Mouse (Mus musculus) limb, embryonic 15.5 days (tissue): Measurements from ENCODE around the gene Il6st. TPM values are rescaled to one million over a fixed set of nuclear protein-coding genes. Genes with fewer than 3 reads are reported as not detected.

Experiments
- ATAC-seq: fragments of 200-750 bp; cut with Nextera tagmentation; 2 replicates; pipeline ENCODE4 v1.8.0; 2017; ENCODE audit warnings: low read depth, moderate TSS enrichment; ENCODE audit not compliant: insufficient number of reproducible peaks, low FRiP score, low TSS enrichment
- H3K27ac ChIP-seq: fragments of 300-500 bp; sonication (generic); 2 replicates; pipeline ENCODE4 v1.5.1; 2015; ENCODE audit warnings: moderate library complexity, mild to moderate bottlenecking, inconsistent platforms
- H3K27me3 ChIP-seq: fragments of 300-500 bp; sonication (generic); 2 replicates; pipeline ENCODE4 v1.6.1; 2015; ENCODE audit warnings: inconsistent platforms
- H3K36me3 ChIP-seq: fragments of 300-500 bp; sonication (generic); 2 replicates; pipeline ENCODE4 v1.6.1; 2015; ENCODE audit warnings: inconsistent platforms
- H3K4me1 ChIP-seq: fragments of 300-500 bp; sonication (generic); 2 replicates; pipeline ENCODE4 v1.6.1; 2015; ENCODE audit warnings: inconsistent platforms
- H3K4me2 ChIP-seq: fragments of 300-500 bp; sonication (generic); 2 replicates; pipeline ENCODE4 v1.6.1; 2015; ENCODE audit warnings: mild to moderate bottlenecking, inconsistent platforms
- H3K4me3 ChIP-seq: fragments of 300-500 bp; sonication (generic); 2 replicates; pipeline ENCODE4 v1.5.1; 2015; ENCODE audit warnings: mild to moderate bottlenecking, inconsistent platforms
- H3K9ac ChIP-seq: fragments of 300-500 bp; sonication (generic); 2 replicates; pipeline ENCODE4 v1.6.1; 2015; ENCODE audit warnings: inconsistent platforms
- H3K9me3 ChIP-seq: fragments of 300-500 bp; sonication (generic); 2 replicates; pipeline ENCODE4 v1.6.1; 2016; ENCODE audit warnings: inconsistent platforms
- WGBS: fragments of 180-500 bp; shearing (Covaris S2); methylation state at CpG from one replicate; pipeline ENCODE4 v1.1.7; 2015; 5-methylcytosine and 5-hydroxymethylcytosine counted together
- polyA plus RNA-seq: library from polyadenylated mRNA; unstranded; fragments of >200 nt; fragmentation: Nextera tagmentation; extraction: Ambion mirVana; gene quantifications from 2 replicates; pipeline ENCODE4 v1.2.1, GENCODE M21; 2015

The Il6st gene
- polyA plus RNA-seq, 1 experiment from 2014 or later, result 40.2 TPM

DNA sequence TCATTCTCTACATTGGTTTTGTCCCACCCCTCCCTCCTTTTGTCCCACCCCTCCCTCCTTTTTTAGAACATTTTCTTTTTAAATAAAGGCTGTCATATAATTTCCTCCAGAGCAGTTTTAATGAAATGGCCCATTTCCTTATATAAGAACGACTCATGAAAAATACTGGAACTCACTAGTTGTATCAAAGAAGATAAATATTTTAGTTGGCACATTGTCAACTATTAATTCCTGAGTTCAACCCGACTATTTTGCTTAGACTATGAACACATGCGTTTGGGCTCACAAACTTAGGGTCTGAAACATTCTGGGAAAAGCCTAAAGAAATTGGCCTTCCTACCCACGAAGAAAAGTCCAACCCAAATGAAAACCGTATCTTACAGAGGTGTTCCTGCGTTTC lies 6.5 kb upstream of the Il6st start:
- H3K4me3 ChIP-seq, result no peak overlapping the region
- no peaks in the 10 kb centered on the region for H3K36me3 ChIP-seq
- H3K4me1 ChIP-seq, result peaks cover 5% of the 10 kb centered on the region; the same call in 1 of the 2 replicates
- no peak overlapping the region for H3K9ac ChIP-seq
- no peaks in the 10 kb centered on the region for H3K9me3 ChIP-seq
- no peak overlapping the region for H3K4me2 ChIP-seq
- no peak overlapping the region for H3K27ac ChIP-seq
- H3K27me3 ChIP-seq, result no peaks in the 10 kb centered on the region
- WGBS, result 43% methylated on average over 6 of the region's 6 CpGs
- no peak for ATAC-seq

DNA sequence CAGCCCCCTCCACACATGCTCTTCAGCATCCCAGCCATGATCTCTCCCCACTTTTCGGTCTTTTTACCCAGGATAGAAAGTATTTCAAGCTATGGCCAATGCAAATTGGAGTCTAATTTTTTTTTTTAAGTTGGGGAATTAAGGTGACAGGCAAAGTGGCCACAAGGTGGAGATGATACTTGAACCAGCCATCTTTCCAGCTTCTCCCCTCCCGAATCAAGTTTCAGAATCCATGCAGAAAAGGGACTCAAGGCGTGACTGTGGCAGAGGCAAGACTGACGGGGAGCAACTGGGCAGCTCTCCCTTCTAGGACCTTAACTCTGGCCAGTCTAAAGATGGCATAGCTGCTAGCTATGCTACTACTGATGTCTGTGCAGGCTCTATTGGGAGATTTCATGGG lies 5.9 kb upstream of the Il6st start:
- H3K27me3 ChIP-seq, result no peaks in the 10 kb centered on the region
- H3K36me3 ChIP-seq, result no peaks in the 10 kb centered on the region
- 66% methylated on average over 4 of the region's 4 CpGs for WGBS
- no peak overlapping the region for H3K4me2 ChIP-seq
- ATAC-seq, result no peak
- no peak overlapping the region for H3K4me3 ChIP-seq
- H3K9me3 ChIP-seq, result no peaks in the 10 kb centered on the region
- H3K27ac ChIP-seq, result no peak overlapping the region
- peaks cover 5% of the 10 kb centered on the region; the same call in 1 of the 2 replicates for H3K4me1 ChIP-seq
- no peak overlapping the region for H3K9ac ChIP-seq

DNA sequence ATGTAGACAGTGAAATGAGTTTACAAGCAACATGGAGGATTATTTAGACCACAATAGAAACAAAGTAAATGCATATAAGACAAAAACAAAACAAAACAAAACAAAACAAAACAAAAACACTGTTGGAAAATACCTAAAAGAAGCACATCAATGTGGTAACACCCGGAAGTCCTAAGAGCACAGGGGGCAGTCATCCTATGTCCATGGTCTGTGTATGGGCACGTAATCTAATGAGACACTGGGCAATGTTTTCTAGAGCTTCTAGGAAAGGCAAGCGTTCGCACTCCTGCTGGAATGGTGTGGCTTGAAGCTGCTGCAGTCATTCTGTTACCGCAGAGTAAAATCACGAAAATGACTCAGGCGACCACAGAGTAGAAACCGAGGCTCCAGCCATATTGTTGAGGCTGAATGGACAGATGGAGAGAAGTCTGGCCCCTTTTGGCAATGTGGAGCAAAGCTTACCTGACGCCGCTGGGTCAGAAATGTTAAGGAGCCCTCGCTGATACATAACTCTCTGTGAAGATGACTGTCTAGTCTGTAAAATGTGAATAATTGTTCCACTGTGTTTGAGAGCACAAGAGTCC lies 5.3 kb upstream of the Il6st start:
- no peak overlapping the region for H3K9ac ChIP-seq
- H3K27ac ChIP-seq, result no peak overlapping the region
- 90% methylated on average over 11 of the region's 11 CpGs for WGBS
- no peaks in the 10 kb centered on the region for H3K27me3 ChIP-seq
- H3K4me2 ChIP-seq, result no peak overlapping the region
- H3K4me1 ChIP-seq, result peaks cover 10% of the 10 kb centered on the region; the same call in 1 of the 2 replicates
- no peak overlapping the region for H3K4me3 ChIP-seq
- H3K36me3 ChIP-seq, result no peaks in the 10 kb centered on the region
- ATAC-seq, result no peak
- no peaks in the 10 kb centered on the region for H3K9me3 ChIP-seq

- H3K27ac ChIP-seq, result no peak overlapping the region
- no peak overlapping the region for H3K9ac ChIP-seq
- no peak overlapping the region for H3K4me2 ChIP-seq
- WGBS, result 78% methylated on average over 6 of the region's 6 CpGs
- H3K4me1 ChIP-seq, result peaks cover 11% of the 10 kb centered on the region; the same call in 1 of the 2 replicates
- ATAC-seq, result no peak
- no peaks in the 10 kb centered on the region for H3K27me3 ChIP-seq
- no peaks in the 10 kb centered on the region for H3K9me3 ChIP-seq
- H3K36me3 ChIP-seq, result no peaks in the 10 kb centered on the region
- no peak overlapping the region for H3K4me3 ChIP-seq
Observed at GRCm38 (mm10) chr13:112459956-112460355, 3.9 kb upstream of the Il6st start.

GRCm38 (mm10) chr13:112462411-112462987 lies 1.4 kb upstream of the Il6st start:
- Histone ChIP-seq H3K27me3 (no peaks in the 10 kb centered on the region), H3K36me3 (no peaks in the 10 kb centered on the region), H3K9me3 (no peaks in the 10 kb centered on the region), H3K9ac (no peak overlapping the region), H3K27ac (no peak overlapping the region), H3K4me3 (no peak overlapping the region), H3K4me2 (no peak overlapping the region), H3K4me1 (peaks cover 26% of the 10 kb centered on the region; the same call in 1 of the 2 replicates)
- no peak for ATAC-seq
- WGBS, result 71% methylated on average over 6 of the region's 6 CpGs

DNA sequence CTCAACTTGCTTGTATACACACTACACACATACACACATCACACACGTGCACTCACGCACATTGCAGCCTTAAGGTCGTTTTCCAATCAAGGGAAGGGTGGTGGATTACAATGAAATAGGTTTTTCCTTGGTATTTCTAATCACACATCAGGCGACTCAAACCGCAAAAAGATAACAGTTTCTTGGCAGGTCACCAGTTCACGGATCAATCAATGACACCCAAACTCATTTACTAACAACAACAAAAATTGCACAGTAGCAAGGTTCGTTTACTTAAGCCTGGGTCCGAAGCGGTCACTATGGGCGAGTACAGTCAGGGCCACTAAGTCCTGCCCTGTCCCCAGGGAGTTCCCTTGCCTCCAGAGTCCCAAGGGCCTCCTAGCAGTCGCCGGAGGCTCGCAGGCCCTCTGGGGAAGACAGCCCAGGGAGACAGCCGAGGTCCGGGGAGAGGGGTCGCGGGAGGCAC lies 500 bp upstream of the Il6st start:
- 6% methylated on average over 17 of the region's 17 CpGs for WGBS
- H3K9me3 ChIP-seq, result no peaks in the 10 kb centered on the region
- peak overlapping the region; percentile 86 for H3K9ac ChIP-seq
- H3K27me3 ChIP-seq, result no peaks in the 10 kb centered on the region
- peaks cover 21% of the 10 kb centered on the region; the same call in 1 of the 2 replicates for H3K4me1 ChIP-seq
- H3K27ac ChIP-seq, result peak overlapping the region; percentile 85
- peak; percentile 61 for ATAC-seq
- H3K4me2 ChIP-seq, result peak overlapping the region; percentile 83
- H3K4me3 ChIP-seq, result peak overlapping the region; percentile 89
- no peaks in the 10 kb centered on the region for H3K36me3 ChIP-seq

DNA sequence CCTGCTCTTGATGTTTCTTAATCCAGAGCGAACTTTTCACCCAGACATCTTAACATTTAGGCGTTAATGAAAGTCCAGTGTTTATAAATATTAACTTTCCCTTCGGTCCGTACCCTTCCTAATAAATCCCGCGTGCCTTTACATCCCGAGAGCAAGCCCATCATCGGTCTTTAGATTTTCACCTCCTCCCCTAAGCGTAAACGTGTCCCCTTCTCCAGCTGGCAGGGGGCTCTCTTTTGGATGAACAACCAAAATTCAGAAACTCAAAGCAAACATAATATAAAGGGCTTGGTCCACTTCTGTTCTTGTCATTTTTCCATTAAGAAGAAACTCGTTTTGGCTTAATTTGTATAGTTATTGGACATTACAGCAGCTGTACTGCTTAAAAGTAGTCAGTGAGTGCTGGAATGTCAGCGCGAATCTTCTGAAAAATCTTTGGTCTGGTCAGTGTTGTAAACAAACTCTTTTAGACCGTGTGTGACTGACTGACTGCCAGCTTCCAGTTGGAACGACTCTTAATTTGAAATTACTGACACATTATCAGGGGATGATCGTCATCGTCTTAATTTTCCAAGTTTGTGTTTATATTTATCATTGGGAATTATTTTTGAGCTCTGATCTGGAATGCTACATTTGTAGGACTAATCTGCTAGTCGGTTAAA lies 887 bp downstream of the Il6st start:
- 4% methylated on average over 18 of the region's 18 CpGs for WGBS
- Histone ChIP-seq H3K4me3 (peak overlapping the region; percentile 89), H3K9ac (peak overlapping the region; percentile 86), H3K4me2 (peak overlapping the region; percentile 83), H3K4me1 (peaks cover 21% of the 10 kb centered on the region; the same call in 1 of the 2 replicates), H3K27ac (peak overlapping the region; percentile 90), H3K9me3 (no peaks in the 10 kb centered on the region), H3K27me3 (no peaks in the 10 kb centered on the region), H3K36me3 (no peaks in the 10 kb centered on the region)
- no peak for ATAC-seq

DNA sequence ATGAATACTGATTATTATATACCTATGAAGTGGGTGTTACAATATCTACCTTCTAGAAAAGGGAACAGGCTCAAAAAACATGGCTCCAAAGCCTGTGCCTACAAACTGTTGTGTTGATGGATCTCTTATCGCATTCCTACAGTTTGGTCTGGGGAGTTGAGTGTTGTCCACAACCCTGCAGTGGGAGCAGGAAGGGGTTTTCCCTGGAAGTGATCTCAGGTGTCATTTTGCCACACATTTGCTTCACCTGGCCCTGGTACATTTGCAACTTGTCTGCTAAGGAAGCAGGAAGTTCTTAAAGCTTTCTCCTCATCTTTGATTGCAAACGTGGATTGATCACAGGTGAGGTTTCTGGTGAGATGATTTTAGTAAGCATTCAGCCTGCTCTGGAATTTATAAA lies 1.7 kb downstream of the Il6st start:
- H3K9ac ChIP-seq, result no peak overlapping the region

GRCm38 (mm10) chr13:112466136-112466945 lies 2.5 kb downstream of the Il6st start:
- H3K4me3 ChIP-seq, result 0 out of 2 replicates have a peak overlapping the region, but pooled peaks have one; percentile 7

More for the DNA sequence above, 1.7 kb downstream of the Il6st start:
- peak overlapping the region; percentile 4; the same call in 1 of the 2 replicates for H3K4me3 ChIP-seq
- 57% methylated on average over 2 of the region's 2 CpGs for WGBS
- peak overlapping the region; percentile 2; the same call in 1 of the 2 replicates for H3K4me2 ChIP-seq
- no peaks in the 10 kb centered on the region for H3K36me3 ChIP-seq
- H3K27me3 ChIP-seq, result no peaks in the 10 kb centered on the region
- no peak overlapping the region for H3K27ac ChIP-seq
- H3K9me3 ChIP-seq, result no peaks in the 10 kb centered on the region
- no peak for ATAC-seq
- H3K4me1 ChIP-seq, result peaks cover 21% of the 10 kb centered on the region; the same call in 1 of the 2 replicates

DNA sequence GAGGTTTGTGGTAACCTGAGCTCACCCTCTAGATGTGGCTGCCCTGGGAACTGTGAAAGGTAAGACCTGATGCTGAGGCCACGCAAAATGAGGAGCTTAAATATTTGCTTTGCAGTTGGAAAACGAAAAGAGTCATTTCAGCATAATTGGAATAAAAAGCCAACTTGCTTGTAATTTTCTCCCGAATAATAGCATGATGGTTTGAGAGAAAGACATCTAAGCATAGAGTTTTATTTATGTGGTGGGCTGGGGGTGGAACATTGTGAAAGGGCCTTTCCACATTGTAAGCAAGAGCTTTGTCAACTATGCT lies 3.0 kb downstream of the Il6st start:
- no peak for ATAC-seq
- H3K4me3 ChIP-seq, result 0 out of 2 replicates have a peak overlapping the region, but pooled peaks have one; percentile 7
- H3K4me1 ChIP-seq, result peaks cover 21% of the 10 kb centered on the region; the same call in 1 of the 2 replicates
- no peak overlapping the region for H3K4me2 ChIP-seq
- no peak overlapping the region for H3K9ac ChIP-seq
- no peaks in the 10 kb centered on the region for H3K27me3 ChIP-seq
- WGBS, result 65% methylated on average over 3 of the region's 3 CpGs
- H3K9me3 ChIP-seq, result no peaks in the 10 kb centered on the region
- no peak overlapping the region for H3K27ac ChIP-seq
- no peaks in the 10 kb centered on the region for H3K36me3 ChIP-seq

More at GRCm38 (mm10) chr13:112466136-112466945, 2.5 kb downstream of the Il6st start:
- Histone ChIP-seq H3K9ac (no peak overlapping the region), H3K9me3 (no peaks in the 10 kb centered on the region), H3K27ac (no peak overlapping the region; the same call in 1 of the 2 replicates), H3K36me3 (no peaks in the 10 kb centered on the region), H3K27me3 (no peaks in the 10 kb centered on the region), H3K4me1 (peaks cover 21% of the 10 kb centered on the region; the same call in 1 of the 2 replicates), H3K4me2 (no peak overlapping the region; the same call in 1 of the 2 replicates)
- no peak for ATAC-seq
- 69% methylated on average over 19 of the region's 19 CpGs for WGBS

DNA sequence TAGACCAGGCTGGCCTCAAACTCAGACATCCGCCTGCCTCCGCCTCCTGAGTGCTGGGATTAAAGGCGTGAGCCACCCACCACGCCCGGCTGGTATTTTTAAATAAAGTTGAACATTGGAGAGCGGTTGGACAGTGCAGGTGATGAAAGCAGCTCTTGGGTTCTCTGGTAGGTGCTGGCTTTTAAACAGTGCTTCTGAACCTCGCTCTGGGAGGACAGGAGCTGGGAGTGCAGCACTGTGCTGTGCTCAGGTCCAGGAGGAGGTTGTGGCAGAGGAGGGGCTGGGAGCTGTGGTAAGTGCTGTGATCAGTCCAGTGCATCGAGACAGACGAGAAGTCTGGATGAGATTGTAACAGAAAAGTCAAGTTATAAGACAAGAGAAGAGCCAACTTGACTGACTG lies 3.5 kb downstream of the Il6st start:
- no peak for ATAC-seq
- Histone ChIP-seq H3K9ac (no peak overlapping the region), H3K27ac (no peak overlapping the region), H3K4me2 (no peak overlapping the region), H3K36me3 (no peaks in the 10 kb centered on the region), H3K9me3 (no peaks in the 10 kb centered on the region), H3K4me3 (no peak overlapping the region), H3K4me1 (peaks cover 21% of the 10 kb centered on the region; the same call in 1 of the 2 replicates), H3K27me3 (no peaks in the 10 kb centered on the region)
- WGBS, result 91% methylated on average over 9 of the region's 9 CpGs
